Comparison of ENCODE assay signal across 21 mouse cellular contexts in genomic region chr13:32701564-32701963, GRCm38 (mm10).
"Had no signal": no experiment of that assay in that cellular context is flagged by ENCODE, and none has a peak within 500 bp of the region (broad histone marks: within the 10 kb centered on the region; RNA-seq: fewer than 3 reads in every experiment).

No protein-coding gene starts in this region.

- H3K27me3 ChIP-seq: lung, embryonic 15.5 days; midbrain, embryonic 12.5 days; neural tube, embryonic 13.5 days; neural tube, embryonic 15.5 days; stomach, embryonic 15.5 days had no signal

- H3K27ac ChIP-seq: lung, embryonic 15.5 days; midbrain, embryonic 10.5 days; midbrain, embryonic 12.5 days; neural tube, embryonic 13.5 days; neural tube, embryonic 15.5 days; stomach, embryonic 15.5 days; stomach, postnatal 0 days had no signal

- H3K9ac ChIP-seq: lung, embryonic 15.5 days; midbrain, embryonic 12.5 days; neural tube, embryonic 13.5 days; neural tube, embryonic 15.5 days; stomach, embryonic 15.5 days had no signal

- ATAC-seq: lung, postnatal 0 days; midbrain, embryonic 16.5 days had no signal

- H3K4me3 ChIP-seq: lung, embryonic 15.5 days; midbrain, embryonic 10.5 days; midbrain, embryonic 12.5 days; myocyte; neural tube, embryonic 13.5 days; neural tube, embryonic 15.5 days; stomach, embryonic 15.5 days had no signal

- H3K4me1 ChIP-seq: midbrain, embryonic 12.5 days; neural tube, embryonic 13.5 days; neural tube, embryonic 15.5 days had no signal

- H3K4me2 ChIP-seq: lung, embryonic 15.5 days; midbrain, embryonic 12.5 days; neural tube, embryonic 13.5 days; neural tube, embryonic 15.5 days; stomach, embryonic 15.5 days had no signal

- H3K36me3 ChIP-seq: lung, embryonic 15.5 days; midbrain, embryonic 10.5 days; midbrain, embryonic 12.5 days; neural tube, embryonic 13.5 days; neural tube, embryonic 15.5 days; stomach, embryonic 15.5 days had no signal

- H3K9me3 ChIP-seq: lung, embryonic 15.5 days; midbrain, embryonic 10.5 days; midbrain, embryonic 12.5 days; neural tube, embryonic 13.5 days; neural tube, embryonic 15.5 days; stomach, embryonic 15.5 days had no signal

- DNase-seq: lung, adult 18-20 months; lung, postnatal 14 days; lung, postnatal 36 days; midbrain, embryonic 14.5 days; retina, postnatal 1 day; right cerebral cortex, adult 18-20 months; right cerebral cortex, postnatal 25 days; right cerebral cortex, postnatal 4 days; thymus, adult 2 months; thymus, postnatal 25 days; thymus, postnatal 4 days had no signal
